Mouse (Mus musculus) heart, embryonic 10.5 days (tissue): Measurements from ENCODE around the gene Nr2e3. TPM values are rescaled to one million over a fixed set of nuclear protein-coding genes. Genes with fewer than 3 reads are reported as not detected.

Source experiments
- DNase-seq: peaks from one replicate; pipeline ENCODE4 v3.0.0-alpha.2; 2017; ENCODE audit warnings: low spot score
- H3K27ac ChIP-seq: fragments of 300-500 bp; sonication (generic); 2 replicates; pipeline ENCODE4 v1.5.1; 2016; ENCODE audit warnings: mild to moderate bottlenecking
- H3K27me3 ChIP-seq: fragments of 300-500 bp; sonication (generic); 2 replicates; pipeline ENCODE4 v1.6.1; 2016; ENCODE audit warnings: mild to moderate bottlenecking; ENCODE audit not compliant: poor library complexity, insufficient read depth, severe bottlenecking
- H3K36me3 ChIP-seq: fragments of 300-500 bp; sonication (generic); 2 replicates; pipeline ENCODE4 v1.6.1; 2016; ENCODE audit warnings: mild to moderate bottlenecking, moderate library complexity
- H3K4me1 ChIP-seq: fragments of 300-500 bp; sonication (generic); 2 replicates; pipeline ENCODE4 v1.6.1; 2016; ENCODE audit warnings: mild to moderate bottlenecking
- H3K4me3 ChIP-seq: fragments of 300-500 bp; sonication (generic); 2 replicates; pipeline ENCODE4 v1.5.1; 2016; ENCODE audit warnings: mild to moderate bottlenecking, moderate library complexity
- H3K9me3 ChIP-seq: fragments of 300-500 bp; sonication (generic); 2 replicates; pipeline ENCODE4 v1.6.1; 2016; ENCODE audit warnings: mild to moderate bottlenecking, moderate library complexity
- WGBS: fragments of 180-500 bp; shearing (Covaris S2); methylation state at CpG from one replicate; pipeline ENCODE4 v1.1.7; 2016; 5-methylcytosine and 5-hydroxymethylcytosine counted together
- polyA plus RNA-seq: library from polyadenylated mRNA; unstranded; fragments of >200 nt; fragmentation: Nextera tagmentation; extraction: Ambion mirVana; gene quantifications from 2 replicates; pipeline ENCODE4 v1.2.1, GENCODE M21; 2016

Nr2e3 gene
- polyA plus RNA-seq = 0.13 TPM in 1 of 2 replicates, not detected in the other

- Histone ChIP-seq H3K4me1 (peaks cover 32% of the 10 kb centered on the region), H3K9me3 (no peaks in the 10 kb centered on the region), H3K4me3 (no peak within 1 kb of the TSS), H3K27ac (no peak within 1 kb of the TSS), H3K36me3 (no peaks in the 10 kb centered on the region), H3K27me3 (no peaks in the 10 kb centered on the region)
- WGBS = 87% methylated on average over 10 of the region's 10 CpGs
- DNase-seq = no peak
These were observed at the start of gene Nr2e3 for GRCm38 (mm10) chr9:59960559-59960958. TSS of gene Nr2e3 (minus strand) at chr9:59960659.

- H3K27me3 ChIP-seq = no peaks in the 10 kb centered on the region
- 55% methylated on average over 7 of the region's 7 CpGs for WGBS
- H3K9me3 ChIP-seq = no peaks in the 10 kb centered on the region
- peak overlapping the region; percentile 42; the same call in 1 of the 2 replicates for H3K27ac ChIP-seq
- no peak for DNase-seq
- H3K36me3 ChIP-seq = no peaks in the 10 kb centered on the region
- H3K4me1 ChIP-seq = peaks cover 8% of the 10 kb centered on the region
- H3K4me3 ChIP-seq = no peak overlapping the region
These were observed 48.5 kb upstream of the Nr2e3 start for GRCm38 (mm10) chr9:60008936-60009335.

- DNase-seq = no peak
- no peaks in the 10 kb centered on the region for H3K27me3 ChIP-seq
- H3K4me1 ChIP-seq = no peaks in the 10 kb centered on the region
- WGBS = 86% methylated on average over 8 of the region's 8 CpGs
- H3K9me3 ChIP-seq = no peaks in the 10 kb centered on the region
- H3K4me3 ChIP-seq = no peak overlapping the region
- no peak overlapping the region for H3K27ac ChIP-seq
- 0 out of 2 replicates have a peak, but pooled peaks cover 5% of the 10 kb centered on the region for H3K36me3 ChIP-seq
These were observed 41.9 kb upstream of the Nr2e3 start for GRCm38 (mm10) chr9:60002323-60002722.

- Histone ChIP-seq H3K36me3 (peaks cover 10% of the 10 kb centered on the region; the same call in 1 of the 2 replicates), H3K4me3 (no peak overlapping the region), H3K9me3 (no peaks in the 10 kb centered on the region), H3K4me1 (no peaks in the 10 kb centered on the region), H3K27ac (no peak overlapping the region), H3K27me3 (no peaks in the 10 kb centered on the region)
- 84% methylated on average over 3 of the region's 3 CpGs for WGBS
- DNase-seq = no peak
These were observed 41.0 kb upstream of the Nr2e3 start for GRCm38 (mm10) chr9:60001444-60001843.

- WGBS = 88% methylated on average over 4 of the region's 4 CpGs
- H3K4me3 ChIP-seq = no peak overlapping the region
- no peaks in the 10 kb centered on the region for H3K4me1 ChIP-seq
- H3K27me3 ChIP-seq = no peaks in the 10 kb centered on the region
- no peak overlapping the region for H3K27ac ChIP-seq
- H3K36me3 ChIP-seq = peaks cover 13% of the 10 kb centered on the region; the same call in 1 of the 2 replicates
- no peaks in the 10 kb centered on the region for H3K9me3 ChIP-seq
- no peak for DNase-seq
These were observed 37.3 kb upstream of the Nr2e3 start for GRCm38 (mm10) chr9:59997725-59998124.

GRCm38 (mm10) chr9:59991407-59991806 lies 30.9 kb upstream of the Nr2e3 start:
- Histone ChIP-seq H3K27me3 (no peaks in the 10 kb centered on the region), H3K36me3 (peaks cover 10% of the 10 kb centered on the region; the same call in 1 of the 2 replicates), H3K4me3 (no peak overlapping the region), H3K4me1 (no peaks in the 10 kb centered on the region), H3K9me3 (no peaks in the 10 kb centered on the region), H3K27ac (no peak overlapping the region)
- DNase-seq = no peak
- 80% methylated on average over 5 of the region's 5 CpGs for WGBS

- Histone ChIP-seq H3K9me3 (no peaks in the 10 kb centered on the region), H3K4me3 (no peak overlapping the region), H3K27ac (no peak overlapping the region), H3K27me3 (no peaks in the 10 kb centered on the region), H3K36me3 (peaks cover 8% of the 10 kb centered on the region; the same call in 1 of the 2 replicates), H3K4me1 (no peaks in the 10 kb centered on the region)
- 0% methylated on average over 1 of the region's 1 CpGs for WGBS
- DNase-seq = no peak
These were observed 29.4 kb upstream of the Nr2e3 start for GRCm38 (mm10) chr9:59989864-59990263.

- H3K27me3 ChIP-seq = no peaks in the 10 kb centered on the region
- DNase-seq = no peak
- WGBS = 80% methylated on average over 3 of the region's 3 CpGs
- no peak overlapping the region for H3K4me3 ChIP-seq
- H3K36me3 ChIP-seq = peaks cover 18% of the 10 kb centered on the region; the same call in 1 of the 2 replicates
- H3K9me3 ChIP-seq = no peaks in the 10 kb centered on the region
- no peaks in the 10 kb centered on the region for H3K4me1 ChIP-seq
- H3K27ac ChIP-seq = no peak overlapping the region
These were observed 25.6 kb upstream of the Nr2e3 start for GRCm38 (mm10) chr9:59985900-59986572.

- H3K27ac ChIP-seq = no peak overlapping the region
- DNase-seq = no peak
- H3K9me3 ChIP-seq = no peaks in the 10 kb centered on the region
- no peaks in the 10 kb centered on the region for H3K27me3 ChIP-seq
- no peaks in the 10 kb centered on the region for H3K4me1 ChIP-seq
- 76% methylated on average over 2 of the region's 2 CpGs for WGBS
- H3K36me3 ChIP-seq = peaks cover 10% of the 10 kb centered on the region; the same call in 1 of the 2 replicates
- no peak overlapping the region for H3K4me3 ChIP-seq
These were observed 20.7 kb upstream of the Nr2e3 start for GRCm38 (mm10) chr9:59981116-59981515.

- Histone ChIP-seq H3K36me3 (no peaks in the 10 kb centered on the region), H3K27ac (no peak overlapping the region), H3K4me1 (peaks cover 8% of the 10 kb centered on the region), H3K4me3 (no peak overlapping the region), H3K27me3 (no peaks in the 10 kb centered on the region), H3K9me3 (no peaks in the 10 kb centered on the region)
- WGBS = 71% methylated on average over 4 of the region's 4 CpGs
- no peak for DNase-seq
These were observed 10.8 kb upstream of the Nr2e3 start for GRCm38 (mm10) chr9:59971263-59971662.

- 30% methylated on average over 6 of the region's 6 CpGs for WGBS
- DNase-seq = no peak
- H3K36me3 ChIP-seq = no peaks in the 10 kb centered on the region
- no peaks in the 10 kb centered on the region for H3K9me3 ChIP-seq
- H3K4me1 ChIP-seq = peaks cover 24% of the 10 kb centered on the region
- no peaks in the 10 kb centered on the region for H3K27me3 ChIP-seq
- H3K27ac ChIP-seq = no peak overlapping the region
- no peak overlapping the region for H3K4me3 ChIP-seq
These were observed 8.9 kb upstream of the Nr2e3 start for GRCm38 (mm10) chr9:59969383-59969782.

- 60% methylated on average over 10 of the region's 10 CpGs for WGBS
- H3K4me1 ChIP-seq = peaks cover 33% of the 10 kb centered on the region
- H3K36me3 ChIP-seq = no peaks in the 10 kb centered on the region
- no peak for DNase-seq
- H3K27ac ChIP-seq = no peak overlapping the region
- H3K27me3 ChIP-seq = no peaks in the 10 kb centered on the region
- H3K4me3 ChIP-seq = no peak overlapping the region
- no peaks in the 10 kb centered on the region for H3K9me3 ChIP-seq
These were observed 4.6 kb upstream of the Nr2e3 start for GRCm38 (mm10) chr9:59965046-59965445.

- Histone ChIP-seq H3K27ac (0 out of 2 replicates have a peak overlapping the region, but pooled peaks have one; percentile 49), H3K9me3 (no peaks in the 10 kb centered on the region), H3K4me1 (peaks cover 33% of the 10 kb centered on the region), H3K27me3 (no peaks in the 10 kb centered on the region), H3K36me3 (no peaks in the 10 kb centered on the region), H3K4me3 (no peak overlapping the region)
- DNase-seq = no peak
- 56% methylated on average over 3 of the region's 3 CpGs for WGBS
These were observed 3.9 kb upstream of the Nr2e3 start for GRCm38 (mm10) chr9:59964367-59964766.
